Mouse (Mus musculus) lung, adult 2 months (tissue): ENCODE results near the gene Zfyve21. TPM values are rescaled to one million over a fixed set of nuclear protein-coding genes. Genes with fewer than 3 reads are reported as not detected.

Experiments used
- DNase-seq: peaks from one replicate; pipeline ENCODE4 v3.0.0; 2022
- H3K4me1 ChIP-seq: fragments of 200-500 bp; 2 replicates; pipeline ENCODE4 v1.6.1; 2011; ENCODE audit warnings: low read length; ENCODE audit not compliant: control insufficient read depth, insufficient read depth
- H3K4me3 ChIP-seq: fragments of 200-500 bp; replicated peaks from 2 replicates; pipeline ENCODE3; 2011; ENCODE audit warnings: low read depth, mild to moderate bottlenecking, control low read depth, low read length; ENCODE audit errors: extremely low read depth
- CTCF ChIP-seq: fragments of 200-500 bp; IDR thresholded peaks from 2 replicates; pipeline ENCODE4 v1.5.1; 2011; ENCODE audit warnings: mild to moderate bottlenecking, low read length, control low read depth; ENCODE audit not compliant: insufficient read depth
- POLR2A ChIP-seq: fragments of 200-500 bp; IDR thresholded peaks from 2 replicates; pipeline ENCODE4 v1.6.1; 2011; ENCODE audit warnings: low read depth, mild to moderate bottlenecking, control low read depth, low read length, borderline replicate concordance; ENCODE audit errors: extremely low read depth
- WGBS: fragments of 180-500 bp; shearing (Covaris S2); methylation state at CpG from one replicate; pipeline ENCODE4 v1.1.7; 2018; 5-methylcytosine and 5-hydroxymethylcytosine counted together
- polyA plus RNA-seq: library from polyadenylated mRNA; depleted of rRNA; stranded (reverse); fragments of >200 nt; gene quantifications from 2 replicates; pipeline ENCODE4 v1.2.3, GENCODE M21; 2012

The Zfyve21 gene
- polyA plus RNA-seq, 1 experiment = 79.8 TPM

- 82% methylated on average over 8 of the region's 8 CpGs for WGBS
- no peak for DNase-seq
- TF ChIP-seq POLR2A = no peak
- TF ChIP-seq CTCF = no peak
- H3K4me3 ChIP-seq = no peak overlapping the region
- peaks cover 12% of the 10 kb centered on the region; the same call in 1 of the 2 replicates for H3K4me1 ChIP-seq
Measured at GRCm38 (mm10) chr12:111817991-111818390, 4.0 kb downstream of the Zfyve21 start.

- Histone ChIP-seq H3K4me3 (no peak overlapping the region), H3K4me1 (0 out of 2 replicates have a peak, but pooled peaks cover 7% of the 10 kb centered on the region)
- TF ChIP-seq POLR2A (no peak), CTCF (no peak)
- DNase-seq = peak; percentile 36
- WGBS = 51% methylated on average over 8 of the region's 8 CpGs
Measured at GRCm38 (mm10) chr12:111819936-111820335, 6.0 kb downstream of the Zfyve21 start.

GRCm38 (mm10) chr12:111820708-111821107 is 6.7 kb downstream of the Zfyve21 start:
- DNase-seq = no peak
- 66% methylated on average over 7 of the region's 7 CpGs for WGBS

GRCm38 (mm10) chr12:111821931-111822330 is 8.0 kb downstream of the Zfyve21 start:
- TF ChIP-seq CTCF = no peak
- TF ChIP-seq POLR2A = no peak
- H3K4me3 ChIP-seq = no peak overlapping the region
- no peak for DNase-seq
- 61% methylated on average over 4 of the region's 4 CpGs for WGBS
- no peaks in the 10 kb centered on the region for H3K4me1 ChIP-seq

More at GRCm38 (mm10) chr12:111820708-111821107, 6.7 kb downstream of the Zfyve21 start:
- TF ChIP-seq CTCF = no peak
- no peak for TF ChIP-seq POLR2A
- H3K4me3 ChIP-seq = no peak overlapping the region
- H3K4me1 ChIP-seq = 0 out of 2 replicates have a peak, but pooled peaks cover 3% of the 10 kb centered on the region

- no peak for DNase-seq
- no peaks in the 10 kb centered on the region for H3K4me1 ChIP-seq
- no peak for TF ChIP-seq CTCF
- TF ChIP-seq POLR2A = no peak
- 92% methylated on average over 12 of the region's 12 CpGs for WGBS
- H3K4me3 ChIP-seq = no peak overlapping the region
Measured at GRCm38 (mm10) chr12:111827556-111827955, 13.6 kb downstream of the Zfyve21 start.

GRCm38 (mm10) chr12:111829447-111829846 is 15.5 kb downstream of the Zfyve21 start:
- H3K4me3 ChIP-seq = no peak overlapping the region
- TF ChIP-seq CTCF (no peak), POLR2A (no peak)
- no peak for DNase-seq
- WGBS = 76% methylated on average over 5 of the region's 5 CpGs
- no peaks in the 10 kb centered on the region for H3K4me1 ChIP-seq

GRCm38 (mm10) chr12:111829954-111830353 is 16.0 kb downstream of the Zfyve21 start:
- no peak for DNase-seq
- WGBS = 88% methylated on average over 9 of the region's 9 CpGs
- no peak for TF ChIP-seq CTCF
- no peak for TF ChIP-seq POLR2A
- H3K4me1 ChIP-seq = no peaks in the 10 kb centered on the region
- no peak overlapping the region for H3K4me3 ChIP-seq

- WGBS = 79% methylated on average over 10 of the region's 10 CpGs
- Histone ChIP-seq H3K4me3 (no peak overlapping the region), H3K4me1 (no peaks in the 10 kb centered on the region)
- DNase-seq = no peak
- TF ChIP-seq CTCF = no peak
- no peak for TF ChIP-seq POLR2A
Measured at GRCm38 (mm10) chr12:111830375-111830774, 16.4 kb downstream of the Zfyve21 start.

- Histone ChIP-seq H3K4me1 (no peaks in the 10 kb centered on the region), H3K4me3 (no peak overlapping the region)
- DNase-seq = no peak
- TF ChIP-seq CTCF = no peak
- no peak for TF ChIP-seq POLR2A
- WGBS = 85% methylated on average over 5 of the region's 5 CpGs
Measured at GRCm38 (mm10) chr12:111832643-111833042, 18.7 kb downstream of the Zfyve21 start.

- no peak for DNase-seq
- H3K4me1 ChIP-seq = no peaks in the 10 kb centered on the region
- WGBS = 91% methylated on average over 10 of the region's 10 CpGs
- no peak for TF ChIP-seq CTCF
- no peak for TF ChIP-seq POLR2A
- H3K4me3 ChIP-seq = no peak overlapping the region
Measured at GRCm38 (mm10) chr12:111833457-111833856, 19.5 kb downstream of the Zfyve21 start.
